Mouse (Mus musculus): Measurements from ENCODE around the gene Ehf.

- TF ChIP-seq POLR2A (IDR thresholded peaks at IDR 0.05; ENCODE audit: borderline replicate concordance, extremely low read depth, low read depth, low read length): no peak
- no peak for TF ChIP-seq CTCF (IDR thresholded peaks at IDR 0.05; ENCODE audit: insufficient read depth, low read length)
Observed at GRCm38 (mm10) chr2:103325301-103326048, 22.4 kb upstream of the Ehf start.

Data from lung, adult 2 months (tissue).